Mouse (Mus musculus): ENCODE results near the gene Duoxa2.

- no peak for TF ChIP-seq TAL1 (IDR thresholded peaks at IDR 0.05; ENCODE audit: low read length)
- TF ChIP-seq GATA1 (IDR thresholded peaks at IDR 0.05; ENCODE audit: low read length) = no peak
These were observed 602 bp upstream of the Duoxa2 start, which contains the start of gene Duox2 for GRCm38 (mm10) chr2:122298096-122298499.
